Mouse (Mus musculus) neutrophil, adult 5-6 weeks (primary cell): ENCODE results near the gene Bsx. TPM values are rescaled to one million over a fixed set of nuclear protein-coding genes. Genes with fewer than 3 reads are reported as not detected.
A peak's percentile ranks its signal among the peaks of the same experiment; 100 is the strongest.

Experiments used
- ATAC-seq: fragments of 151-379, 151-347 bp; 2 replicates; pipeline ENCODE4 v1.8.0; 2017; ENCODE audit warnings: mild to moderate bottlenecking, moderate TSS enrichment; ENCODE audit not compliant: insufficient number of reproducible peaks, poor library complexity, low FRiP score, severe bottlenecking; ENCODE audit errors: extremely low read depth
- total RNA-seq: library from RNA; stranded (forward); fragments of 200-1000 nt; gene quantifications from 2 replicates; pipeline ENCODE4 v1.2.3, GENCODE M21; 2017

The Bsx gene
- total RNA-seq: not detected in 2 replicates

DNA sequence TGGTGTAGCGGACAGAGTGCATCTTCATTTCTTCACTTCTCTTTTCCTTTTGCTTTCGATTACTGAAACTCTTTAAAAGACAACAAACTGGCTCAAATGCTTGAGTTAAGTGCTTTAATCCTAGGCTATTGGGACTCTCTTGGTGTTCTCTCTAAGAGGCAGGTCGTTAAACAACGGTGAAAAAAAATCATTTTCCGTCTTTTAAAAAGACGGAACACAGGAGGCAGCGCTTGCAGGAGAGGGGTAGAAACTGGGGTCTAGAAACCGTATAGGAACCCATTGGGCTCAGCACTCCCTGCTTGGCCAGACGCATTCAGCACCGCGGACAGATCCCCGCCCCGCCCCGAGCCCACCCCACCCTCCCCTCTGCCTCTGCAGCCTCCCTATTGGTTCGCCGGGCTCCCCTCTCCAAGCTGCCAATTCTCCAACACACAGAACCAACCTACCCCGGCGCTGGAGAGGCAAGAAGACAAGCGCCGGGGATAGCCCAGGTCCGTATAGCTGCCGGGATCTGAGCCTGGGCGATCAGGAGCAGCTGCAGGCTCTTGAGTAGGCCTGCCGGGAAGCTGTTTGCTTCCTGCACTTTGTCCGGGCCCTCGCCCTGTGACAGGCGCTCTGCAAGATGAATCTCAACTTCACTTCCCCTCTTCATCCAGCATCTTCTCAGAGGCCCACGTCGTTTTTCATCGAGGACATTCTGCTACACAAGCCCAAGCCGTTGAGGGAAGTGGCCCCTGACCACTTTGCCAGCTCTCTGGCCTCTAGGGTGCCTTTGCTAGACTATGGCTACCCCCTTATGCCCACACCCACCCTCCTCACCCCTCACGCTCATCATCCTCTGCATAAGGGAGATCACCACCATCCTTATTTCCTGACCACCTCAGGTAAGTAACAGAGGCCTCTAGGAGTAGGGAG, at the start of gene Bsx:
Gene Bsx (plus strand): TSS at position 572 of the 915 bp plus-strand sequence.
- ATAC-seq: no peak

GRCm38 (mm10) chr9:40825601-40826000, 48.3 kb upstream of the Bsx start:
- no peak for ATAC-seq

DNA sequence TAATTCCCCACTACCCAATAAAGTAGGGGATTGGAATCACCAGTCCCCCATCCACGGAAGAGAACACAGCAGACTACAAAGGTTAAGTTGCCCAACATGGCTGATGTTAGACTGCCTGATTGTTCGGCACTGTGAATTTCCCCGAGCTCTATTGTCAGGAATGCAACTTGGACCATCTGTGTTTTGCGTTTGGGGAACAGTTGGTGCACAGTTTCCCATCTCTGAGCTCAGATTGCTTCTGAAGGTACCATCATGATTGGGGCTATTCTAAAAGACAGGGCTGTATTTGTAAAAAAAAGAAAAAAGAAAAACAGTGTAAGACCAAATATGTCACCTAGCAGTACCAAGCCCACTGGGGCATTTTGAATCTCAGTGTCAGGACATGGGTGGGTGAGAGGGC, 46.6 kb upstream of the Bsx start:
- no peak for ATAC-seq

- peak; percentile 93 for ATAC-seq
These were observed 39.4 kb upstream of the Bsx start for GRCm38 (mm10) chr9:40834569-40834968.

DNA sequence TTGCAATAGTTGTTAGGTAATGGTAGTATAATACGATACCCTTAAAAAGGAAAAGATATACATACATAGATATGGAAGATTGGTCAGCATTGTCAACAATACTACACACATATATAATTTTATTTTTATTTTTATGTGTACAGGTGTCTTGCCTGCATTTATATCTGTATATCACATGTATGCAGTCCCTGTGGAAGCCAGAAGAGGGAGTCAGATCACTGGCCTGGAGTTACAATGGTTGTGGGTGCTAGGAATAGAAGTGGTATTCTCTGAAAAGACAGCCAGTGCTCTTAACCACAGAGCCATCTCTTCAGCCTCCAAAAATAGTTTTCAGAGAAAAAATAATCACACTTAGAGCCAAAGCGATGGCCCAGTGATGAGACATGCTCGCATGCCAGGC, 37.2 kb upstream of the Bsx start:
- no peak for ATAC-seq

GRCm38 (mm10) chr9:40839662-40840061, 34.3 kb upstream of the Bsx start:
- ATAC-seq: no peak

- no peak for ATAC-seq
These were observed 22.4 kb upstream of the Bsx start for GRCm38 (mm10) chr9:40851515-40851914.

GRCm38 (mm10) chr9:40858461-40859160, 15.3 kb upstream of the Bsx start:
- no peak for ATAC-seq

DNA sequence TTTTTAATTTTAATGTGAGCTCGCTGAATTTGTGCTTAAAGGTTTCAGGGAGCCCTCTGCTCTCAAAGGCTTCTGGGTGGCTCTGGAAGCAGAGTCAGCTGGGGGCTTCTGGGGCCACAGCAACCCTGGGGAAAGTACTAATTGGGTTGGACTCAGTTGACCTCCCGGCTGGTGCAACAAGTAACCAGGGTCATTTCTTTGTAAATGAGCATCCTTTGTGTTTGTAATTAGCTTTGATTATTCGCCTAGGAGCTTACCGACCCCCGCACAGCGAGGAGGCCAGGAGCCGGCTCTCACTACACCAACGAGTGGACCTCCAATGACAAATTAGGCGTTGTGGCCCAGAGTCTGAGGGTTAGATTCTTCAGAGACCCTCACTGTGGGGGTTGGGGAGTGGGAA, 14.7 kb upstream of the Bsx start:
- ATAC-seq: no peak

- ATAC-seq: no peak
These were observed 3.6 kb upstream of the Bsx start for GRCm38 (mm10) chr9:40870331-40870730.

- 0 out of 2 replicates have a peak, but pooled peaks have one; percentile 10 for ATAC-seq
These were observed 2.4 kb upstream of the Bsx start for GRCm38 (mm10) chr9:40871369-40872155.

GRCm38 (mm10) chr9:40872156-40872478, 1.8 kb upstream of the Bsx start:
- peak; percentile 57; the same call in 1 of the 2 replicates for ATAC-seq

DNA sequence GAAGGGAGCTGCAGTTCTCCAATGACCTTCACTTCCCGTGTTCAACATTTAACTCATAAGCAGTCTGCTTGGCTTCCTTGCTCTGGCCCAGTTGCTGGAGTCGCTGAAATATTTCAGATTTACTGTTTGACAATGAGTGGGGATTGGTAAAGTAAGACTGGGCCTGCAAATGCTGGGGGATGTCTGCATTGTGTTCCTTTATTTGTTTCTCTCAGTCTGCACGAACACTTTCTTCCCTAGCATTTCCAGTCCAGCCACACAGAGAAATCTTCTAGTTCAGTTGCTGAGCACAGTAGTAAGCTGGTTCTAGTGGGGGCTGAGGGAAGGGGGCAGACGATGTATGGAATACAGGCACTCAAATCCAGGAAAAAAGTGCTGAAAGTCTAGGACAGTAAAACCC, 1.0 kb downstream of the Bsx start:
- no peak for ATAC-seq

DNA sequence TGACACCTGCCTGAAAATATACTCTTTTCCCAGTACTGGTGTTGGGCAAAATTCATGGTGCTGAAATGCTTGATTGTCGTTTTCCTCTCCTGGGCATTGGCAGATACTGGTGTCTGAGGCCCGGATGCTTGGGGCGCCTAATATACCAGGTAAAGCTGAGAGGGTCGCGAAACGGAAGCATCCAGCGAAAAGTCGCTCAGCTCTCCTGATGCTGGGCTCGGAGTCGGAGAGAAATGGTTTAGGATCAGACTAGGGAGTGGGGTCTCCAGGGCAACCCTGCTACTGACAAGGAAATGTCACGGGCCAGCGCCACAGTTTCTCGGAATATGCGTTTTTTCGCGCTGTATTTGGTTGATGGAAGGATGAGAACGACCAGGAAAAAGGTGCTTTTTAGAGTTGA, 1.5 kb downstream of the Bsx start:
- ATAC-seq: no peak

DNA sequence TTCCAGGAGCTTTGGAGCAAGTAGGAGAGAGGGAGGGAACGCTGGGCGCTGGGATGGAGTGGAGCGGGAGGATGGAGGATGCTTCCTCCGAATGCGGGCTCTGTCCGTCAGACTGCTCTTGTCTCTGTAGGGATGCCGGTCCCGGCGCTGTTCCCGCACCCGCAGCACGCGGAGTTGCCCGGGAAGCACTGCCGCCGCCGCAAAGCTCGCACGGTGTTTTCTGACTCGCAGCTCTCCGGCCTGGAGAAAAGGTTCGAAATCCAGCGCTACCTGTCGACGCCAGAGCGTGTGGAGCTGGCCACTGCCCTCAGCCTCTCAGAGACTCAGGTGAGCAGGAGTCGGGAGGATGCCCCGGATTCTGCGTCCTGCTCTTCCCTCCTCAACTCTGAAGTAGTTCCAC, 2.2 kb downstream of the Bsx start:
- ATAC-seq: no peak

- ATAC-seq: no peak
These were observed 2.8 kb downstream of the Bsx start for GRCm38 (mm10) chr9:40876693-40877092.

DNA sequence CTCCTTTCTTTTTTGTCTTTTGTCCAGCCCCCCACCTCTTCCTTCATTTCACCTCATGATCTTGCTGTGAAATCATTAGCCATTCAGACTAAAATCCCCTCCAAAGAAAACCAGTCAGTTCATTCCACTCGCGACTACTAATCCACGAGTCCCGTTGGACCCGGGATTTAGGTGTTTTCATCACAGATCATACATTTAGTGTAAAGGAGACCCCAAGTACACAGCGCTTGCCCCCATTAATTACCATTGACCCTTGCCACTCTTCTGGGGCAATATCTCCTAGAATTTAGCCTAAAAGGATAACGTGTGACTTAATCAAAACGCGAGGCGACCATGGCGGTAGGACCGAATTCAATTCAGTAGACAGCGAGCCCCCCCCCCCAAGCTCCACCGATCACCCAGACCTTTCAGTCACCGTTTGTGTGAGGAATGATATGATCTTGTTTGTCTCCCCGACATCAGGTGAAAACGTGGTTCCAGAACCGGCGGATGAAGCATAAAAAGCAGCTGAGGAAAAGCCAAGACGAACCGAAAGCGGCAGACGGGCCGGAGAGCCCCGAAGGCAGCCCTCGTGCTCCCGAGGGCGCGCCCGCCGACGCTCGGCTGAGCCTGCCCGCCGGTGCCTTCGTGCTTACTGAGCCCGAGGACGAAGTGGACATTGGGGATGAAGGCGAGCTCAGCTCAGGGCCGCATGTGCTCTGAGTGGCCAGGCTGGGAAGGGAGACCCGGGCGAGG, 3.4 kb downstream of the Bsx start:
- ATAC-seq: no peak

DNA sequence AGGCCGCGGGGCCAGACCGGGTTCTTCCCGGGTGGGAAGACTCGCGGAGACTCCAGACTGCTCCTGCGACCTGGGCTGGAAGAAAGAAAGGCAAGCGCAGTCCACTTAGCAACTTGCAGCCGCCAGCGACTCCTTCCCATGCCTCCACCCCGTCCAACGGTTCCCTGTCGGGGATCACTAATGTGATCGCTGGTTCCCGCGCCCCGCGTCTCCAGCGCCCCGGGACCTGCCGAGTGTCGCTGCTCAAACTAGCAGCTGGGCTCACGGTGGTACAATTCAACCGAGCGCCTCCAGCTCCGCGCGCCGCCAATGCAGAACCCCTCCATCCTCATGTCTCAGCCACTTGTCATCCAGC, 3.9 kb downstream of the Bsx start:
- no peak for ATAC-seq

DNA sequence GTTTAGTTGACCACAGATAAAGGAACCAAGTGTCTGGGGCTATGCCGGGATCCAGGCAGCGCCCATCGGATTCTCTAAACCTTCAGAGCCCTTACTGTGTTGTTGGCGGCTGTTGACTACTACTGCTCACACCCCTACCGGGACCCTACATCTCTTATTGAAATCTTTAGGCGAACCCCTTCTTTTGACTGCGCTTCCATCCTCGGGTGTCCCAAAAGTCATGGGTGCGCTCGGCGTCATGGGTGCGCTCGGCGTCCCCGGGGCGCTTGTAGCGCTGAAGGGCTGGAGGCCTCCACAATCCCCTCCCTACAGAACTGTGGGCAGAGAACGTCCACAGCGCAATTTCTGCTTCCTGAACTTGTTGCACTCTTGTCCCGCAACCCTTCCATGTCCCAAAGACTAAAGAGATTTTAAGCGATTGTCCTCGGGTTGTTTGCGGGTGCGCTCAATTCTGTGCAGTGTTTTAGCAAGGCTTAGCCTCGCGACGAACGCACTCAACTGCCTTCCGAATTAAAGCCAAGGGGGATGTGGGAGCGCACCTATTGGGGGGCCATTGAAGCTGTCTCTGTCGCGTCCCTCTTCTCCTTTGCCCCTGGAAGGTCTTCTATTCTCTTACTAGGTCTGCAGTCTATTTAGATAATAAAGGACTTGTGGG, 4.5 kb downstream of the Bsx start:
- no peak for ATAC-seq
